Mouse (Mus musculus) CD4-positive naive resting alpha-beta T cell, adult 76 days (primary cell): ENCODE measurements around the gene Rrad. TPM values are rescaled to one million over a fixed set of nuclear protein-coding genes. Genes with fewer than 3 reads are reported as not detected.

Experiments used
- total RNA-seq: library from RNA; stranded (reverse); gene quantifications from one replicate; pipeline ENCODE4 v1.2.4, GENCODE M21; 2023

Rrad gene
- total RNA-seq, result 63.8 TPM

GRCm38 (mm10) chr8:104630981-104631663 is at the start of gene Rrad:
Rrad (minus strand) TSS chr8:104631327.

DNA sequence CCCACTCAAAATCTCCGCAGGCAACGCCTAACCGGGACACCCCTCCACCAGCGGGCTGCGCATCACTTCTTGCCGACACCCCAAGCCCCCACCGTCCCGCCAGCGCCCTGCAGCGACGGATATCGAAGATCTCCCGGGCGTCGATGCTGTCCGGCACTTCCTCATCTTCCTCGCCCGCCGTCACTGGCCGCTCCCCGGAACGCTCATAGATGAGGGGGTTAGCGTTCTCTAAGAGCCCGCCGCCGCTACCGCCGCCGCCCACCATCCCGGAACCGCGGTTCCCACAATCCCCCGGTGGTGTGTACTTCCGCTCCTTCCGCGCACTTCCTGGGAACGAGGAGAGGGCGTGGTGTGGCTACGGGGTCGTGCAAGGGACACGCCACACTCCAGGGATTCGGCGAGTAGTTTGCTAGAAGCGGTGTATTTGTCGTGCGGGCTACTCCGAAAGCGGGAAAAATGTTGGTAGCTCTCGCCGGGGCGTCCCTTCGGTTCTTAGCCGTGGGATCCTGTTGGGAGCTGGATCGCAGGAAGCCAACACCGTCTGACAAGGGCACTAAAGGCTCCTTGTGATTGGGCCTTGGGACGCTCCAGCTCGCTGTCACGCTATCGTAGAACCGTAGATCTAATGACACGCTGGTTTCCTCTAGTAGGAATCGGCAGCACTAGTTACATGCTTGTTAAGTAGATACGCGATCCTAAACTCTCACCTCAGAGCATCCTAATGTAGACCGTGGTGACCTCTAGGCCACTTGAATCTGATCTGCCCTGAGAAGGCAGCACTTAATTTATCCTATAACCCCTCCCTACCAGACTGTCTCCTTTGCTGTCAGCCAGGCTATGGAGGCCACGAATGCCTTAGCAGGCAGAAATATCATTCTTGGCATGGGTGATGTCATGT is 10.5 kb upstream of the Rrad start, which contains the start of gene Ciao2b:
Gene Ciao2b, minus strand, starts transcription at position 540 of the 898 bp plus-strand sequence.

GRCm38 (mm10) chr8:104624161-104624560 is 7.0 kb downstream of the Rrad start, which contains the start of gene Cdh16:
Cdh16 (minus strand) TSS chr8:104624396.

DNA sequence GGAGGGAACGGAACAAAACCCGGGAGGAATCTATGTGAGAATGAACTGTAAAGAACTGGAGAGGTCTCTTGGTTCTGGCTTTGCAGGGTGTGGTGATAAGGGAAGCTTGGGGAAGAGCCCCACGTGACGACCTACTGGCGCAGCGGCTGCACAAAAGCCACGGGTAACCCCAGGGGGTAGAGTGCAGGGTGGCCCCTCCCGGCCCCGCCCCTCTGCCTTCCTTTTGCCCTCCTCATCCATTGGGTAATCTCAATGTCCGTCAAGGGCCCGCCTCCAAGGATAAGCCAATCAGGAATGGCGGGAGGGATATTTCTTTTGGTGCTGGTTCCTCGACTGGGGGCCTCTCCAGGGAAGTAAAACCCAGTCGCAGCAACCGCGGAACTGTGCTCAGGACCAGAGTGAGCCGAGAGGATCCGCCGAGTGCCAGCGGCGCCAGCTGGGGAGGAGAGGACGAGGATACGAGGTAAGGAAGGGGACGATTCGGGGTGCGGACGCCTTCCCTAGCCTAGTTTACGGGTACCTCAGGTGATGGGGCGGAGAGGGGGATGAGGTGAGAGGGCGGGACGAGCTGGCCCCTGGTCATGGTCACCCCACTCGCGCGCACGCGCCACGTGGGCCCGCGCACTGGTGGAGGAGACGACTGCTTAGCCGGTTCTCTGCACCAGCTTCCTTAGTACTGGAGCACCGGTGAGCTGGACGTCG is 39.8 kb downstream of the Rrad start, which contains the start of gene Pdp2:
Gene Pdp2, plus strand, starts transcription at position 319 of the 702 bp plus-strand sequence.

Other genes with a start within 250 kb of the Rrad start
- 4.6 TPM for gene Cmtm4, start 235.5 kb downstream of the Rrad start, total RNA-seq
- gene Dync1li2, start 188.3 kb downstream of the Rrad start, total RNA-seq, result 106 TPM
- gene Terb1, start 121.4 kb downstream of the Rrad start, total RNA-seq, result 0.50 TPM
- 56.8 TPM for gene Nae1, start 96.7 kb downstream of the Rrad start, total RNA-seq
- 2.1 TPM for gene Car7, start 96.6 kb downstream of the Rrad start, total RNA-seq
- 9.6 TPM for gene Pdp2, start 39.9 kb downstream of the Rrad start, total RNA-seq
- gene Cdh16, start 6.9 kb downstream of the Rrad start, total RNA-seq, result not detected
- 36.2 TPM for gene Ciao2b, start 10.6 kb upstream of the Rrad start, total RNA-seq
- gene Ces2a, start 102.7 kb upstream of the Rrad start, total RNA-seq, result not detected
- not detected for gene Ces2b, start 200.2 kb upstream of the Rrad start, total RNA-seq
- gene Ces2c, start 215.7 kb upstream of the Rrad start, total RNA-seq, result not detected